15 mouse cellular contexts compared by ENCODE assay signal in the genomic region with DNA sequence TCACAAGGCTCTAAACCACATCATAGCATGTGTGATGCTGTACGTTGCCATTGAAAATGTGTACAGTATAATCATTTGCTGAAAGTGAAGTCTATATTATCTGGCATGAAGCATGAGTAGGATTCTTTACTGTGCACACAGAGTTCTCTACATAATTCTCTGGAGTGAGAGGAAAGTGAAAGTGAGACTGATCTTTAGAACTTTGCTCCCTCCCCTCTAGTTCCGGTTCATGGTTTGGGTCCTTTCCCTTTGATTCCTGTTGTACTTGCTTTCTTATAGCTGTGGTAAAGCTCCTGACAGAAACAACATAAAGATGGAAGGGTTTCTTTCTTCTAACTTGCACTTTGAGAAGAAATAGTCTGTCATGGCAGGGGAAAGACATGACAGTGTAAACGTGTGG.
"Had no signal": no experiment of that assay in that cellular context is flagged by ENCODE, and none has a peak within 500 bp of the region (broad histone marks: within the 10 kb centered on the region; RNA-seq: fewer than 3 reads in every experiment).

No protein-coding gene starts in this region.

- H3K36me3 ChIP-seq: kidney, embryonic 15.5 days; limb, embryonic 13.5 days; liver, embryonic 15.5 days; midbrain, embryonic 10.5 days; neural tube, embryonic 15.5 days had no signal

- H3K27me3 ChIP-seq: kidney, embryonic 15.5 days; limb, embryonic 13.5 days; liver, embryonic 15.5 days; neural tube, embryonic 15.5 days had no signal

- H3K9me3 ChIP-seq: kidney, embryonic 15.5 days; limb, embryonic 13.5 days; liver, embryonic 15.5 days; midbrain, embryonic 10.5 days; neural tube, embryonic 15.5 days had no signal

- DNase-seq: kidney, adult 11 months; left cerebral cortex, postnatal 4 days; lung, postnatal 10 days; lung, postnatal 4 days; midbrain, embryonic 14.5 days; right cerebral cortex, adult 18-20 months; spleen, adult 18-20 months; thymus, adult 18-20 months had no signal

- H3K4me2 ChIP-seq: kidney, embryonic 15.5 days; limb, embryonic 13.5 days; liver, embryonic 11.5 days; liver, embryonic 15.5 days; lung, embryonic 14.5 days; neural tube, embryonic 15.5 days had no signal

- H3K4me1 ChIP-seq: kidney, embryonic 15.5 days; limb, embryonic 13.5 days; liver, embryonic 15.5 days; midbrain, embryonic 10.5 days; neural tube, embryonic 15.5 days had no signal

- H3K4me3 ChIP-seq: kidney, embryonic 15.5 days; limb, embryonic 13.5 days; liver, embryonic 15.5 days; midbrain, embryonic 10.5 days; neural tube, embryonic 15.5 days had no signal

- H3K27ac ChIP-seq: kidney, embryonic 15.5 days; limb, embryonic 13.5 days; liver, embryonic 15.5 days; midbrain, embryonic 10.5 days; neural tube, embryonic 15.5 days had no signal

- H3K9ac ChIP-seq: kidney, embryonic 15.5 days; limb, embryonic 13.5 days; liver, embryonic 15.5 days; lung, embryonic 14.5 days; neural tube, embryonic 15.5 days had no signal
